Mouse (Mus musculus) forebrain, embryonic 15.5 days (tissue): ENCODE data around the gene Ift122. TPM values are rescaled to one million over a fixed set of nuclear protein-coding genes. Genes with fewer than 3 reads are reported as not detected.
A peak's percentile ranks its signal among the peaks of the same experiment; 100 is the strongest.

ENCODE experiments used
- ATAC-seq: fragments of 200-750 bp; cut with Nextera tagmentation; replicated peaks from 2 replicates; pipeline ENCODE4 v1.8.0; 2017; ENCODE audit warnings: mild to moderate bottlenecking, moderate TSS enrichment, moderate library complexity
- H3K27ac ChIP-seq: fragments of 300-500 bp; sonication (generic); replicated peaks from 2 replicates; pipeline ENCODE4 v1.5.1; 2015; ENCODE audit warnings: mild to moderate bottlenecking, inconsistent platforms
- H3K27me3 ChIP-seq: fragments of 300-500 bp; sonication (generic); 2 replicates; pipeline ENCODE4 v1.6.1; 2015; ENCODE audit warnings: inconsistent platforms
- H3K36me3 ChIP-seq: fragments of 300-500 bp; sonication (generic); 2 replicates; pipeline ENCODE4 v1.6.1; 2015; ENCODE audit warnings: mild to moderate bottlenecking, inconsistent platforms
- H3K4me1 ChIP-seq: fragments of 300-500 bp; sonication (generic); 2 replicates; pipeline ENCODE4 v1.6.1; 2015; ENCODE audit warnings: inconsistent platforms
- H3K4me2 ChIP-seq: fragments of 300-500 bp; sonication (generic); replicated peaks from 2 replicates; pipeline ENCODE4 v1.6.1; 2015; ENCODE audit warnings: mild to moderate bottlenecking, inconsistent platforms
- H3K4me3 ChIP-seq: fragments of 300-500 bp; sonication (generic); 2 replicates; pipeline ENCODE4 v1.5.1; 2015; ENCODE audit warnings: mild to moderate bottlenecking, inconsistent platforms
- H3K9ac ChIP-seq: fragments of 300-500 bp; sonication (generic); replicated peaks from 2 replicates; pipeline ENCODE4 v1.6.1; 2015; ENCODE audit warnings: mild to moderate bottlenecking, inconsistent platforms
- H3K9me3 ChIP-seq: fragments of 300-500 bp; sonication (generic); 2 replicates; pipeline ENCODE4 v1.6.1; 2016; ENCODE audit warnings: inconsistent platforms
- WGBS: fragments of 180-500 bp; shearing (Covaris S2); methylation state at CpG from one replicate; pipeline ENCODE4 v1.1.7; 2015; ENCODE audit warnings: mixed read lengths; 5-methylcytosine and 5-hydroxymethylcytosine counted together
- polyA plus RNA-seq: library from polyadenylated mRNA; unstranded; fragments of >200 nt; fragmentation: Nextera tagmentation; extraction: Ambion mirVana; gene quantifications from 2 replicates; pipeline ENCODE4 v1.2.1, GENCODE M21; 2015

Ift122 gene
- polyA plus RNA-seq, 1 experiment from 2014 or later: 29.4 TPM

GRCm38 (mm10) chr6:115956418-115956921, 103.2 kb downstream of the Ift122 start:
- Histone ChIP-seq H3K4me1 (peaks cover 44% of the 10 kb centered on the region), H3K9me3 (no peaks in the 10 kb centered on the region), H3K36me3 (no peaks in the 10 kb centered on the region), H3K4me3 (no peak overlapping the region), H3K27me3 (no peaks in the 10 kb centered on the region), H3K27ac (peak overlapping the region; percentile 70), H3K9ac (no peak overlapping the region), H3K4me2 (no peak overlapping the region)
- ATAC-seq: 0 out of 2 replicates have a peak, but pooled peaks have one; percentile 11
- WGBS: 78% methylated on average over 13 of the region's 13 CpGs

- no peaks in the 10 kb centered on the region for H3K27me3 ChIP-seq
- no peaks in the 10 kb centered on the region for H3K36me3 ChIP-seq
- ATAC-seq: peak; percentile 69
- no peak overlapping the region for H3K4me3 ChIP-seq
- H3K4me1 ChIP-seq: peaks cover 44% of the 10 kb centered on the region
- H3K4me2 ChIP-seq: no peak overlapping the region
- no peaks in the 10 kb centered on the region for H3K9me3 ChIP-seq
- H3K9ac ChIP-seq: no peak overlapping the region
- WGBS: 37% methylated on average over 16 of the region's 16 CpGs
- H3K27ac ChIP-seq: peak overlapping the region; percentile 70
Observed at GRCm38 (mm10) chr6:115956922-115957601, 103.8 kb downstream of the Ift122 start.

- Histone ChIP-seq H3K27ac (peak overlapping the region; percentile 70; the same call in 1 of the 2 replicates), H3K4me2 (no peak overlapping the region), H3K9ac (no peak overlapping the region), H3K4me3 (no peak overlapping the region), H3K36me3 (no peaks in the 10 kb centered on the region), H3K27me3 (no peaks in the 10 kb centered on the region), H3K4me1 (peaks cover 44% of the 10 kb centered on the region), H3K9me3 (no peaks in the 10 kb centered on the region)
- 46% methylated on average over 6 of the region's 6 CpGs for WGBS
- ATAC-seq: no peak
Observed at GRCm38 (mm10) chr6:115957681-115958080, 104.4 kb downstream of the Ift122 start.

GRCm38 (mm10) chr6:115958445-115958844, 105.2 kb downstream of the Ift122 start:
- H3K36me3 ChIP-seq: no peaks in the 10 kb centered on the region
- ATAC-seq: no peak
- H3K27me3 ChIP-seq: no peaks in the 10 kb centered on the region
- H3K9ac ChIP-seq: no peak overlapping the region
- peaks cover 39% of the 10 kb centered on the region for H3K4me1 ChIP-seq
- H3K4me3 ChIP-seq: no peak overlapping the region
- H3K9me3 ChIP-seq: no peaks in the 10 kb centered on the region
- no peak overlapping the region for H3K4me2 ChIP-seq
- no peak overlapping the region for H3K27ac ChIP-seq
- 91% methylated on average over 9 of the region's 9 CpGs for WGBS

GRCm38 (mm10) chr6:115959151-115959691, 106.0 kb downstream of the Ift122 start:
- no peaks in the 10 kb centered on the region for H3K36me3 ChIP-seq
- no peaks in the 10 kb centered on the region for H3K9me3 ChIP-seq
- no peak overlapping the region for H3K4me2 ChIP-seq
- H3K4me1 ChIP-seq: peaks cover 35% of the 10 kb centered on the region
- 69% methylated on average over 7 of the region's 7 CpGs for WGBS
- H3K27me3 ChIP-seq: no peaks in the 10 kb centered on the region
- H3K9ac ChIP-seq: no peak overlapping the region
- no peak overlapping the region for H3K4me3 ChIP-seq
- ATAC-seq: no peak
- no peak overlapping the region for H3K27ac ChIP-seq

GRCm38 (mm10) chr6:115960322-115960721, 107.1 kb downstream of the Ift122 start:
- ATAC-seq: no peak
- H3K36me3 ChIP-seq: no peaks in the 10 kb centered on the region
- H3K4me1 ChIP-seq: peaks cover 25% of the 10 kb centered on the region
- no peak overlapping the region for H3K9ac ChIP-seq
- H3K4me2 ChIP-seq: no peak overlapping the region
- WGBS: 95% methylated on average over 19 of the region's 19 CpGs
- H3K9me3 ChIP-seq: no peaks in the 10 kb centered on the region
- H3K27me3 ChIP-seq: no peaks in the 10 kb centered on the region
- H3K4me3 ChIP-seq: no peak overlapping the region
- no peak overlapping the region for H3K27ac ChIP-seq

GRCm38 (mm10) chr6:115961743-115962142, 108.5 kb downstream of the Ift122 start:
- no peak for ATAC-seq
- WGBS: 81% methylated on average over 3 of the region's 3 CpGs
- Histone ChIP-seq H3K4me3 (no peak overlapping the region), H3K36me3 (no peaks in the 10 kb centered on the region), H3K27ac (no peak overlapping the region), H3K9me3 (no peaks in the 10 kb centered on the region), H3K27me3 (no peaks in the 10 kb centered on the region), H3K4me2 (no peak overlapping the region), H3K9ac (no peak overlapping the region), H3K4me1 (peaks cover 16% of the 10 kb centered on the region)

GRCm38 (mm10) chr6:115962439-115963085, 109.3 kb downstream of the Ift122 start:
- Histone ChIP-seq H3K4me2 (no peak overlapping the region), H3K4me1 (peaks cover 8% of the 10 kb centered on the region), H3K4me3 (no peak overlapping the region), H3K9ac (no peak overlapping the region), H3K27me3 (no peaks in the 10 kb centered on the region), H3K9me3 (no peaks in the 10 kb centered on the region), H3K27ac (no peak overlapping the region), H3K36me3 (no peaks in the 10 kb centered on the region)
- ATAC-seq: no peak
- 48% methylated on average over 23 of the region's 23 CpGs for WGBS

- Histone ChIP-seq H3K27me3 (no peaks in the 10 kb centered on the region), H3K9me3 (no peaks in the 10 kb centered on the region), H3K36me3 (no peaks in the 10 kb centered on the region), H3K9ac (no peak overlapping the region), H3K4me3 (no peak overlapping the region), H3K27ac (no peak overlapping the region), H3K4me1 (peaks cover 4% of the 10 kb centered on the region; the same call in 1 of the 2 replicates), H3K4me2 (no peak overlapping the region)
- WGBS: 76% methylated on average over 9 of the region's 9 CpGs
- ATAC-seq: no peak
Observed at GRCm38 (mm10) chr6:115963656-115964055, 110.4 kb downstream of the Ift122 start.

GRCm38 (mm10) chr6:115966227-115966966, 113.1 kb downstream of the Ift122 start:
- no peaks in the 10 kb centered on the region for H3K27me3 ChIP-seq
- no peak overlapping the region for H3K4me3 ChIP-seq
- no peak for ATAC-seq
- H3K27ac ChIP-seq: no peak overlapping the region
- no peak overlapping the region for H3K9ac ChIP-seq
- 94% methylated on average over 19 of the region's 19 CpGs for WGBS
- no peak overlapping the region for H3K4me2 ChIP-seq
- peaks cover 4% of the 10 kb centered on the region for H3K4me1 ChIP-seq
- no peaks in the 10 kb centered on the region for H3K9me3 ChIP-seq
- no peaks in the 10 kb centered on the region for H3K36me3 ChIP-seq

- 90% methylated on average over 15 of the region's 15 CpGs for WGBS
- Histone ChIP-seq H3K36me3 (no peaks in the 10 kb centered on the region), H3K4me1 (peaks cover 14% of the 10 kb centered on the region), H3K27me3 (no peaks in the 10 kb centered on the region), H3K4me2 (no peak overlapping the region), H3K27ac (no peak overlapping the region), H3K9ac (no peak overlapping the region), H3K4me3 (no peak overlapping the region), H3K9me3 (no peaks in the 10 kb centered on the region)
- ATAC-seq: no peak; the same call in 1 of the 2 replicates
Observed at GRCm38 (mm10) chr6:115967291-115967880, 114.1 kb downstream of the Ift122 start.
